Mouse (Mus musculus): ENCODE data around the gene Duox2. TPM values are rescaled to one million over a fixed set of nuclear protein-coding genes. Genes with fewer than 3 reads are reported as not detected.

The Duox2 gene
- polyA plus RNA-seq, 1 experiment from 2014 or later, result not detected

- Histone ChIP-seq H3K4me3 (no peak overlapping the region), H3K36me3 (ENCODE audit: poor library complexity, severe bottlenecking) (peaks cover 7% of the 10 kb centered on the region; the same call in 1 of the 2 replicates), H3K27ac (no peak overlapping the region), H3K4me2 (no peak overlapping the region), H3K9me3 (replicated peaks) (no peaks in the 10 kb centered on the region), H3K9ac (no peak overlapping the region), H3K4me1 (peaks cover 22% of the 10 kb centered on the region), H3K27me3 (no peaks in the 10 kb centered on the region)
- WGBS, result 21% methylated on average over 3 of the region's 3 CpGs
- peak; percentile 61; the same call in 1 of the 2 replicates for ATAC-seq
Measured at GRCm38 (mm10) chr2:122264690-122265089, 33.6 kb downstream of the Duox2 start.

DNA sequence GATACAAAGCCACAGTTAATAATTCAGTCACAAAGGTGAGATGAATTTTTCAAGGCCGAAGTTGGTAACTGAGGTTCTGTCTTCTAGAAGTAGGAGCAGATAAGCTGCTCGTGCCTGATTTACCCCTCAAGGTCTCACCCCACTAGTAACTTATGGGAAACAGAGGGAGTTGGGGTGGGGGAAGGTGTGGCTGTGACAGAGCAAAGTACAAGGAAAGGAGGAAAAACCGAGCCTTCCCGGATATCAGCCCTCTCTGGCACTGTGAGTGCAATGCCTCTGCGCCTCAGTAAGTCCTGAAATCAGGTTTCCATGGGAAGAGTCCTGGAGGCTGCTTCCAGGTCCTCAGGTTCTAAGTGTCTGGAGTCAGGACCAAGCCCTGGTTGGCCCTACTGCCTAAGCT, 37.5 kb downstream of the Duox2 start:
- H3K4me3 ChIP-seq, result no peak overlapping the region
- WGBS, result 85% methylated on average over 5 of the region's 5 CpGs
- H3K4me2 ChIP-seq, result no peak overlapping the region
- H3K9me3 ChIP-seq (replicated peaks), result no peaks in the 10 kb centered on the region
- no peak overlapping the region for H3K9ac ChIP-seq
- H3K36me3 ChIP-seq (ENCODE audit: poor library complexity, severe bottlenecking), result peaks cover 7% of the 10 kb centered on the region; the same call in 1 of the 2 replicates
- no peak overlapping the region for H3K27ac ChIP-seq
- H3K27me3 ChIP-seq, result no peaks in the 10 kb centered on the region
- no peak for ATAC-seq
- peaks cover 22% of the 10 kb centered on the region for H3K4me1 ChIP-seq

GRCm38 (mm10) chr2:122255997-122256396, 42.3 kb downstream of the Duox2 start:
- ATAC-seq, result no peak
- H3K36me3 ChIP-seq (ENCODE audit: poor library complexity, severe bottlenecking), result no peaks in the 10 kb centered on the region
- H3K27ac ChIP-seq, result no peak overlapping the region
- no peaks in the 10 kb centered on the region for H3K4me1 ChIP-seq
- no peak overlapping the region for H3K4me3 ChIP-seq
- no peak overlapping the region for H3K4me2 ChIP-seq
- H3K9me3 ChIP-seq (replicated peaks), result no peaks in the 10 kb centered on the region
- no peaks in the 10 kb centered on the region for H3K27me3 ChIP-seq
- WGBS, result 95% methylated on average over 5 of the region's 5 CpGs
- no peak overlapping the region for H3K9ac ChIP-seq

DNA sequence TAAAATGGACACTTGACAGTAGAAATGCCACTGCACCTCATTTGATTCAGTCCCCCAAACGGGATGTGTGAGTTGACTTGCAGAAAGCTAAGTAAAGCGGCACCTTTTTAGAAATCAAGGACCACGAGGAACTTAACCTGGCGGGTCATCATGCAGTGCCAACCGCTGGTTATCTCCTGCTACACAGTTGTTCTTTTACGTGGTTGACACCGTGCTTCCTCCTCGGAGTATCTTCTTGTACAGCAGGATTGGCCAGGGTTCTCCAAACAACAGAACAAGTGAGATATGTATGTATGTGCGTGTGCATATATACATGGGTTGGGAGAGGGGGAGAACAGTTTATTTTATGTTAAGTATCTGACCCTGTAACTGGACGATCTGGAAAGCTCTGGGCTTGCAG, 50.5 kb downstream of the Duox2 start:
- Histone ChIP-seq H3K9ac (no peak overlapping the region), H3K4me2 (no peak overlapping the region), H3K27me3 (no peaks in the 10 kb centered on the region), H3K4me3 (no peak overlapping the region), H3K9me3 (replicated peaks) (no peaks in the 10 kb centered on the region), H3K36me3 (ENCODE audit: poor library complexity, severe bottlenecking) (peaks cover 8% of the 10 kb centered on the region; the same call in 1 of the 2 replicates), H3K4me1 (no peaks in the 10 kb centered on the region), H3K27ac (no peak overlapping the region)
- no peak for ATAC-seq
- 90% methylated on average over 10 of the region's 10 CpGs for WGBS

- 4% methylated on average over 3 of the region's 3 CpGs for WGBS
- Histone ChIP-seq H3K9ac (no peak overlapping the region), H3K36me3 (ENCODE audit: poor library complexity, severe bottlenecking) (peaks cover 6% of the 10 kb centered on the region; the same call in 1 of the 2 replicates), H3K4me1 (no peaks in the 10 kb centered on the region), H3K9me3 (replicated peaks) (no peaks in the 10 kb centered on the region), H3K4me2 (no peak overlapping the region), H3K4me3 (no peak overlapping the region), H3K27me3 (no peaks in the 10 kb centered on the region), H3K27ac (no peak overlapping the region)
- ATAC-seq, result peak; percentile 78
Measured at GRCm38 (mm10) chr2:122243671-122244131, 54.5 kb downstream of the Duox2 start.

DNA sequence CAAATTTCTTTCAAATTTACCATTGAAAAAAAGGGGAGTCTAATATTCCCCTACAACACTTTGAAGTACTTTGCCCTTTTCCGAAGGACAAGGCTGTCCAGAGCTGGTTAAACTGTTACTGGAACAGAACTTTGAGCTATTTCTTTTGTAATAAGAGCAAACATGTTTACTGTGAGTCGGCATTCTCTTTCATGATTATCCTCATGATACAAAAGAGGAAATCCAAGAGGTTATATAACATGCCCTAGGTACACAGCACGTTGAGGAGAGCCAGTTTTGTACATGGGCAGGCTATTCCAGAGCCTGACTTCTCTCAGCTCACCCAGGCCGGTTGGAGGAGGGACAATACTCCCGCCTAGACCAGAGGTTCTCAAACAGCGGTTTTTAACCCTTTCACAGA, 56.3 kb downstream of the Duox2 start:
- Histone ChIP-seq H3K4me2 (no peak overlapping the region), H3K36me3 (ENCODE audit: poor library complexity, severe bottlenecking) (peaks cover 3% of the 10 kb centered on the region; the same call in 1 of the 2 replicates), H3K27ac (no peak overlapping the region), H3K27me3 (no peaks in the 10 kb centered on the region), H3K9ac (no peak overlapping the region), H3K4me3 (no peak overlapping the region), H3K9me3 (replicated peaks) (no peaks in the 10 kb centered on the region), H3K4me1 (no peaks in the 10 kb centered on the region)
- no peak for ATAC-seq
- WGBS, result 72% methylated on average over 6 of the region's 6 CpGs

DNA sequence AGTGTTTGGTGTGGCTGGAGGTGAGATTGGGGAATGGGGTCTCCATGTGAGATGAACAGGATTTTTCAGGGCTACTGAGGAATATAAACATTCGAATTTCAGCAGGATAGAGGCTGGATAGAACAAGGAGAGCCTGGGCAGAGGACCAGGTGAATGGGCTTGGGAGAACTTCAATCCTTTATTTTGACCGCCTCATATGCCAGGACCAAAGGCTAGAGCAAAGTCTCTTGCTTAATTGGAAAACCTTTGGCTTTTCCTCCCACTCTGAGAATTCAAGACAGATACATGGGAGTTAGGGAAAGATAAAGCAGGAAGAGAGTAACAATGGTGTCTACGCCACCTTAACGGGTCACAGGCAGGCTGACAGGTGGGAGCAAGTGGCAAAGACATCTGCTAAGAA, 57.0 kb downstream of the Duox2 start:
- H3K4me2 ChIP-seq, result no peak overlapping the region

DNA sequence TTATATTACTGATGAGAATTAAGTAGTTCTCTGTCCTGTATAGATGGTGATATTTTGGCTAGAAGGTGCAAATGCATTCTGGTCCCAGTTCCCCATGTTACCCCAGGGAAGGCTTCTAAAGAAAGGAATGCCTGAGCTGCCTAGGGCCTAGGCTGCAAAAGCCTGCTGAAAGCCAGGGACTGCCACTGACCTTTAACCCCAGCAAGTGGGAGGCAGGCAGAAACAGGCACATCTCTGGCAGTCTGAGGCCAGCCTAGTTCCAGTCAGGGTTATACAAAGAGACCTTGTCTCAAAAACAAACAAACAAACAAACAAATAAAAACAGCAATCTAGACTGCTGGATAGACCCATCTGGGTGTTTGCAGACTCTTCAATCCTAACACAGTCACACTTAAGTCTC, 57.5 kb downstream of the Duox2 start:
- Histone ChIP-seq H3K36me3 (ENCODE audit: poor library complexity, severe bottlenecking) (no peaks in the 10 kb centered on the region), H3K9me3 (replicated peaks) (no peaks in the 10 kb centered on the region), H3K4me2 (no peak overlapping the region), H3K4me3 (no peak overlapping the region), H3K9ac (no peak overlapping the region), H3K27me3 (no peaks in the 10 kb centered on the region), H3K27ac (no peak overlapping the region), H3K4me1 (no peaks in the 10 kb centered on the region)
- no peak for ATAC-seq

More for the DNA sequence above, 57.0 kb downstream of the Duox2 start:
- Histone ChIP-seq H3K9ac (no peak overlapping the region), H3K36me3 (ENCODE audit: poor library complexity, severe bottlenecking) (no peaks in the 10 kb centered on the region), H3K9me3 (replicated peaks) (no peaks in the 10 kb centered on the region), H3K4me3 (no peak overlapping the region), H3K27ac (no peak overlapping the region), H3K4me1 (no peaks in the 10 kb centered on the region), H3K27me3 (no peaks in the 10 kb centered on the region)
- no peak for ATAC-seq
- WGBS, result 88% methylated on average over 4 of the region's 4 CpGs

DNA sequence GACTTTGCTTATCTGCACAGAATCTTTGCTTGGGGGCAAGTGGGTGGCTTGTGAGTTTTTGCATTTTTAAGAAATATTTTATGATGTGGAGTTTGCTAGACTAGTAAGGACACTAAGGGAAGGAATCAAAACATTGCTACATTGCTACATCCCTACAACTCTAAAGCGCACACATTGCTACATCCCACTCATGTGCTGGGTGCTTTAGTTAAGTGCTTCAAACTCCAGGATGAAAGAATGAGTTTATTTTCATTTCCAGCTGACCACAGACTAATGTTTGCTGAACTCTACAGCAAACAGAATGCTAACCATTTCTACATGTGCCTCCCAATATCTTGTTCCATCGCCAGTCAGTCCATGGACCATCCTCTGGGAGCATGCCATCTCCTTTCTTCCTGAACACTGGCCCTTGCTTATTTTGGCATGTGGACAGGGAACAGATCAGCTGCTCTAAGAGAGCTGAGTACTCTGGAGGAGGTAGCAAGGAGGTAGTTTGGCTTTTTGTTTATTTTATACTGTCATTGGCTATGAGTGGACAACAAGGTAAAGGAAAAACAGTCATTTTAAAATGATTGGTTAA, 60.3 kb downstream of the Duox2 start:
- no peak overlapping the region for H3K4me2 ChIP-seq
- 96% methylated on average over 2 of the region's 2 CpGs for WGBS
- H3K27ac ChIP-seq, result no peak overlapping the region
- no peaks in the 10 kb centered on the region for H3K36me3 ChIP-seq (ENCODE audit: poor library complexity, severe bottlenecking)
- no peak for ATAC-seq
- H3K4me3 ChIP-seq, result no peak overlapping the region
- no peak overlapping the region for H3K9ac ChIP-seq
- H3K27me3 ChIP-seq, result no peaks in the 10 kb centered on the region
- peaks cover 8% of the 10 kb centered on the region for H3K4me1 ChIP-seq
- H3K9me3 ChIP-seq (replicated peaks), result no peaks in the 10 kb centered on the region

DNA sequence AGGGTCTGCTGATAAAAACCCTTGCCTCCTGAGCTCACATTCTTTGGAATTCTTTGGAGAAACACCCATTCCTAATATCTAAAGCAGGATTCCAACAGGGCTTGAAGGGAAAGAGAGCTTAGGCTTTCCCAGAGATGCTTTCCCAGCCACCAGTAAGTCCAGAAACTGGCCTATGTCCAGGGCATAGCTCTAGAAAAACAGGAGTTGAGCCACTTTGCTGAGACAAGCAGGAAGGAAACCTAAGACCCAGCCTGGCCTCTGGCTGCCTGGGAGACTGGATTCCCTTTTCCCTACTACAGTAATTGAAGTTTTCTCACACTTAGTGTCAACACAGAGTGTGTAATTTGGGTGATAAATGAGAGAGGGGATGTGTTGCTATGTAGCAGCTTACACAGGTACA, 61.9 kb downstream of the Duox2 start:
- H3K4me3 ChIP-seq, result no peak overlapping the region
- H3K36me3 ChIP-seq (ENCODE audit: poor library complexity, severe bottlenecking), result no peaks in the 10 kb centered on the region
- H3K4me2 ChIP-seq, result no peak overlapping the region
- no peak overlapping the region for H3K9ac ChIP-seq
- no peak overlapping the region for H3K27ac ChIP-seq
- no peak for ATAC-seq
- no peaks in the 10 kb centered on the region for H3K27me3 ChIP-seq
- H3K9me3 ChIP-seq (replicated peaks), result no peaks in the 10 kb centered on the region
- peaks cover 8% of the 10 kb centered on the region for H3K4me1 ChIP-seq

GRCm38 (mm10) chr2:122235425-122235824, 62.8 kb downstream of the Duox2 start:
- no peaks in the 10 kb centered on the region for H3K36me3 ChIP-seq (ENCODE audit: poor library complexity, severe bottlenecking)
- no peaks in the 10 kb centered on the region for H3K9me3 ChIP-seq (replicated peaks)
- H3K4me2 ChIP-seq, result peak overlapping the region; percentile 72
- 83% methylated on average over 2 of the region's 2 CpGs for WGBS
- peak overlapping the region; percentile 54 for H3K4me3 ChIP-seq
- no peak for ATAC-seq
- no peak overlapping the region for H3K9ac ChIP-seq
- no peak overlapping the region for H3K27ac ChIP-seq
- H3K4me1 ChIP-seq, result peaks cover 8% of the 10 kb centered on the region
- H3K27me3 ChIP-seq, result no peaks in the 10 kb centered on the region

DNA sequence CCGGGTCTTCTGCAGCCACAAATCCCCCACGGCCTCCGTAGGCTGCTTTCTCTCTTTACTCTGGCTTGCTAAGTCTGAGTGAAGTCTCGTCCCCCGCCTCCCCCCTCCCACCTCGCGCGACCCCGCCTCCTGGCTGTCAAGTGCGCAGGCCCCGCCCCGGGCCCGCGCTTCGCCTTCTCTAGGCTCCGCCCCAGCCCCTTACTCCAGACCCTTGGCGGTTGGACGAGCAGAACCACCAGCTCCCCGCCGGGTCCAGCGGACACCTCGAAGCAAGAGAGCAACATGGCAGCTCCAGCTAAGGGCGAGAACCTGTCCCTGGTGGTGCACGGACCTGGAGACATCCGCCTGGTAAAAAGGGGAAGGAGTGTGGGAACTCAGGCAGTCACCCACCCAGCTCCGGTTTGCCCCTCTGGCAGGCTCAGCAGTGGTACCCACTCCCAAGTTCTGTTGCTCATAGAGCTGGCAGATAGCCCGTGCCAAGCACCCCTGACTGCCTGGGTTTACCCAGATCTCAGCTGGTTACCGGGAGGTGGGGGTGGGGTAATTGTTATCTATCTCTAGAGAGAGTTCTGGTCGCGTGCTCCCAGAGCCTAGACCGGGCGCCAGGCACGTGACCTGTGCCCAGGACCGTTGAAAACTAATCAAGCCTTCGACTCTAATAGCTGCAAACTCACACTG, 63.5 kb downstream of the Duox2 start, which contains the start of gene Sord:
Gene Sord, plus strand, starts transcription at position 139 of the 678 bp plus-strand sequence.
- Histone ChIP-seq H3K36me3 (ENCODE audit: poor library complexity, severe bottlenecking) (no peaks in the 10 kb centered on the region), H3K4me3 (peak within 1 kb of the TSS; percentile 54), H3K27me3 (no peaks in the 10 kb centered on the region), H3K4me1 (peaks cover 8% of the 10 kb centered on the region), H3K4me2 (peak within 1 kb of the TSS; percentile 72), H3K9me3 (replicated peaks) (no peaks in the 10 kb centered on the region), H3K27ac (peak within 1 kb of the TSS; percentile 80), H3K9ac (peak within 1 kb of the TSS; percentile 56)
- ATAC-seq, result peak; percentile 96
- 1% methylated on average over 34 of the region's 35 CpGs for WGBS

All from forebrain, embryonic 13.5 days (tissue).